Mouse (Mus musculus) intestine, postnatal 0 days (tissue): Measurements from ENCODE around the gene Myo9a. TPM values are rescaled to one million over a fixed set of nuclear protein-coding genes. Genes with fewer than 3 reads are reported as not detected.

Experiments
- ATAC-seq: fragments of 200-750 bp; cut with Nextera tagmentation; 2 replicates; pipeline ENCODE4 v1.8.0; 2017; ENCODE audit warnings: mild to moderate bottlenecking, moderate TSS enrichment, moderate library complexity
- H3K27ac ChIP-seq: fragments of 300-500 bp; sonication (generic); 2 replicates; pipeline ENCODE4 v1.5.1; 2014; ENCODE audit warnings: mild to moderate bottlenecking, low read depth, low read length, moderate library complexity
- H3K27me3 ChIP-seq: fragments of 300-500 bp; sonication (generic); replicated peaks from 2 replicates; pipeline ENCODE4 v1.6.1; 2014; ENCODE audit warnings: low read length, mixed read lengths; ENCODE audit not compliant: control insufficient read depth, insufficient read depth
- H3K36me3 ChIP-seq: fragments of 300-500 bp; sonication (generic); 2 replicates; pipeline ENCODE4 v1.6.1; 2014; ENCODE audit warnings: mild to moderate bottlenecking, moderate library complexity; ENCODE audit not compliant: control insufficient read depth, insufficient read depth
- H3K4me1 ChIP-seq: fragments of 300-500 bp; sonication (generic); replicated peaks from 2 replicates; pipeline ENCODE4 v1.6.1; 2014; ENCODE audit warnings: antibody characterized with exemption, low read length, mixed read lengths; ENCODE audit not compliant: control insufficient read depth, insufficient read depth
- H3K4me2 ChIP-seq: fragments of 300-500 bp; sonication (generic); replicated peaks from 2 replicates; pipeline ENCODE4 v1.6.1; 2014; ENCODE audit warnings: low read depth, mild to moderate bottlenecking, moderate library complexity
- H3K4me3 ChIP-seq: fragments of 300-500 bp; sonication (generic); 2 replicates; pipeline ENCODE4 v1.5.1; 2014; ENCODE audit warnings: low read depth, low read length
- H3K9ac ChIP-seq: fragments of 300-500 bp; sonication (generic); 2 replicates; pipeline ENCODE4 v1.6.1; 2014; ENCODE audit warnings: mild to moderate bottlenecking, low read depth, low read length
- H3K9me3 ChIP-seq: fragments of 300-500 bp; sonication (generic); 2 replicates; pipeline ENCODE4 v1.6.1; 2016; ENCODE audit warnings: mixed run types; ENCODE audit not compliant: control insufficient read depth
- CTCF ChIP-seq: sonication (generic); IDR thresholded peaks from 2 replicates; pipeline ENCODE4 v1.5.1; 2016; ENCODE audit warnings: low read depth, mild to moderate bottlenecking, control low read depth, antibody characterized with exemption, moderate library complexity
- WGBS: fragments of 180-500 bp; shearing (Covaris S2); extraction: QIAGEN DNeasy Blood & Tissue Kit; methylation state at CpG from one replicate; pipeline ENCODE4 v1.1.7; 2014; 5-methylcytosine and 5-hydroxymethylcytosine counted together
- polyA plus RNA-seq: library from polyadenylated mRNA; unstranded; fragments of >200 nt; fragmentation: Nextera tagmentation; extraction: Ambion mirVana; gene quantifications from 2 replicates; pipeline ENCODE4 v1.2.1, GENCODE M21; 2015

The Myo9a gene
- polyA plus RNA-seq, 1 experiment from 2014 or later = 12.2 TPM

DNA sequence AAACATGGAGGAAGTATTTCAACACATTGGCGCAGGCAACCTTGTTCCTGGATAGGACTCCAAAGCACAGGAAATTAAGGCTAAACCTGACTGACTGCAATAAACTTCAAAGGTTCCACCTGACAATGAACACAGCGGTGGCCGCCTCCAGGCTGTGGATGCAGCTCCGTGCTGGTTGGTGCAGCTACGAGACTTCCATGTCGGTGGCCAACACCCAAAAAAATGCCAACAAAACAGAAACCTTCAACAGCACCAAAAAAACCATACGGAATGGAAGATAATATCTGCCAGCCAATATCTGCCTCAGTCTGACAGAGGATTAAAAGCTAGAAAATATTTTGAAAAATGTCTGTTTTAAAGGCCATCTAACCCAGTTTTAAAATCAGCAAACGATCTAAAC is 187.8 kb downstream of the Myo9a start:
- WGBS = 43% methylated on average over 8 of the region's 8 CpGs
- H3K9ac ChIP-seq = no peak overlapping the region
- no peak for ATAC-seq
- no peaks in the 10 kb centered on the region for H3K27me3 ChIP-seq
- H3K27ac ChIP-seq = no peak overlapping the region
- no peaks in the 10 kb centered on the region for H3K9me3 ChIP-seq
- H3K4me3 ChIP-seq = peak overlapping the region; percentile 41; the same call in 1 of the 2 replicates
- 0 out of 2 replicates have a peak, but pooled peaks cover 1% of the 10 kb centered on the region for H3K4me1 ChIP-seq
- no peak for TF ChIP-seq CTCF
- H3K36me3 ChIP-seq = 0 out of 2 replicates have a peak, but pooled peaks cover 3% of the 10 kb centered on the region
- H3K4me2 ChIP-seq = peak overlapping the region; percentile 66

- H3K4me3 ChIP-seq = peak overlapping the region; percentile 41
- no peak for ATAC-seq
- no peak overlapping the region for H3K27ac ChIP-seq
- no peak for TF ChIP-seq CTCF
- 0 out of 2 replicates have a peak, but pooled peaks cover 5% of the 10 kb centered on the region for H3K4me1 ChIP-seq
- no peaks in the 10 kb centered on the region for H3K27me3 ChIP-seq
- WGBS = 39% methylated on average over 2 of the region's 2 CpGs
- H3K36me3 ChIP-seq = 0 out of 2 replicates have a peak, but pooled peaks cover 3% of the 10 kb centered on the region
- no peaks in the 10 kb centered on the region for H3K9me3 ChIP-seq
- peak overlapping the region; percentile 66 for H3K4me2 ChIP-seq
- H3K9ac ChIP-seq = peak overlapping the region; percentile 40
Measured at GRCm38 (mm10) chr9:59939691-59940090, 189.0 kb downstream of the Myo9a start.

DNA sequence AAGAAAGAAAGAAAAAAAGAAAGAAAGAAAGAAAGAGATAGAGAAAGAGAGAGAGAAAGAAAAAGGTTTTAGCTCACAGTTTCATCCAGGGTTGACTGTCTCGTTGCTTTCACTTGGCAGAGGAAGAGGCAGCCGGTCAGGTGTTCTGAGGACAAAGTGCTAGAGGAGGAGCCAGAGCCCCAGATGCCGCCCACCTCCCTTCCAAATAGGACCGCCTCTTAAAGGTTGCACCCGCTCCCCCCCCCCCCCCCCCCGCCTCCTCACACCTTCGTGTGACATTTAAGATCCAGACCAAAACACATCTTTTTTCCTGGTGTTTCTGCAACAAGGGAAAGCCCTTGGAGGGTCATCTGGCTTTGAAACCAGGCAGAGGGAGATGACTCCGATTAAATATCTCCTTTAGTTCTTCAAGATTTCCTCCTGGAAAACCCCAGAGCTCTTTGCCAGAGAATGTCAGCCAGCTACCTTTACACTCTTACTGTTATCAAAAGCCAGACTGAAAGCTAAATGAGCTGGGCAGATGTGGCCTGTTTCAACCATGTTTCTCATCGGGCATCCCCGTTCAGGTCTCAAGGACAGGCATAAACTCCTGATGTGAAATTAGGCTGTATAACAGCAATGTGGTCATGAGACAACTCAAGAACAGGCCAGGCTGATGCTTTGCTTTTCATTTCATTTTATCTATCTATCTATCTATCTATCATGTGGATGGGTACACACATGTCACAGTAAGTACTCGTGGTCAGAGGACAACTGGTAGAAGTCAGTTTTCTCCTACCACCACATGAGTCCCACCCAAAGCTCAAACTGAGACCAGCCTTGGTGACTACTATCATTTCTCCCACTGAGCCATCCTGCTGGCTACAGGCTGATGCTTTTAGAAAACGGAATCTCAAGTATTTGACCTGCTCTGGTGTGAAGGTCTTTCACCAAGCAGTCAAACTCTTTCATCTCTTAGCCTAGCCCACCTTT is 190.5 kb downstream of the Myo9a start:
- peak overlapping the region; percentile 41 for H3K4me3 ChIP-seq
- no peaks in the 10 kb centered on the region for H3K36me3 ChIP-seq
- peak overlapping the region; percentile 28; the same call in 1 of the 2 replicates for H3K27ac ChIP-seq
- peak; percentile 49; the same call in 1 of the 2 replicates for ATAC-seq
- no peak for TF ChIP-seq CTCF
- WGBS = 43% methylated on average over 12 of the region's 12 CpGs
- H3K4me2 ChIP-seq = peak overlapping the region; percentile 66
- no peak overlapping the region for H3K9ac ChIP-seq
- H3K27me3 ChIP-seq = no peaks in the 10 kb centered on the region
- 0 out of 2 replicates have a peak, but pooled peaks cover 8% of the 10 kb centered on the region for H3K4me1 ChIP-seq
- no peaks in the 10 kb centered on the region for H3K9me3 ChIP-seq

GRCm38 (mm10) chr9:59941885-59942350 is 191.2 kb downstream of the Myo9a start:
- no peak for TF ChIP-seq CTCF
- ATAC-seq = no peak
- Histone ChIP-seq H3K4me3 (no peak overlapping the region), H3K27me3 (no peaks in the 10 kb centered on the region), H3K36me3 (no peaks in the 10 kb centered on the region), H3K27ac (no peak overlapping the region), H3K4me1 (0 out of 2 replicates have a peak, but pooled peaks cover 8% of the 10 kb centered on the region), H3K9ac (no peak overlapping the region), H3K4me2 (peak overlapping the region; percentile 66; the same call in 1 of the 2 replicates), H3K9me3 (no peaks in the 10 kb centered on the region)
- WGBS = 42% methylated on average over 9 of the region's 9 CpGs

DNA sequence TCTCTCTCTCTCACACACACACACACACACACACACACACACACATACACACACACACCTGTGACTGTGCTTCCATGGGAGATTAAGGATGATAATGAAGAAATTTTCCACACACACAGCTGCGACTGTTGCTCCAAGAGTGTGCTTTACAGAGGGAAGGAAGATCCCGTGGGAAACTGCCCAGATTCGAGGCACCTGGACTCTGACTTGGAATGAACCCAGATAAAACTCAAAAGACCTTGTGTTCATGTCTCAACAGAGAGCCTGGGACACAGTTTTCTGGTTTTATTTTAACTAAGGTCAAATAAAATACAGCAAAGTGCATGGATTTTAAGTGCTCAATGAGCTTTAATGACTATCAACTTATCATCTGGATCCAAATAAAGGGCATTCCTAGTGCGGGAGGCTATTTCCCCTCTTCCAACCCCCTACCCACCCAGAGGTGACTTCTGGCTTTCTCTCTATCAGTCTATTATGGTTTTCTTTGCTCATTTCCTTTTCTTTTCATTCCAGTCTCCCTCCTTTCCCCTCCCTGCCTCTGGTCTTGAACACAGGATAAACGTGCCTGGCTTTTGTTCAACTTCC is 191.9 kb downstream of the Myo9a start:
- ATAC-seq = no peak
- WGBS = 15% methylated on average over 5 of the region's 5 CpGs
- H3K9me3 ChIP-seq = no peaks in the 10 kb centered on the region
- H3K27me3 ChIP-seq = no peaks in the 10 kb centered on the region
- H3K4me1 ChIP-seq = 0 out of 2 replicates have a peak, but pooled peaks cover 8% of the 10 kb centered on the region
- no peak overlapping the region for H3K4me3 ChIP-seq
- no peak overlapping the region for H3K4me2 ChIP-seq
- TF ChIP-seq CTCF = no peak
- H3K36me3 ChIP-seq = no peaks in the 10 kb centered on the region
- no peak overlapping the region for H3K9ac ChIP-seq
- H3K27ac ChIP-seq = no peak overlapping the region

GRCm38 (mm10) chr9:59943826-59944225 is 193.1 kb downstream of the Myo9a start:
- Histone ChIP-seq H3K4me3 (no peak overlapping the region), H3K9me3 (no peaks in the 10 kb centered on the region), H3K9ac (no peak overlapping the region), H3K36me3 (no peaks in the 10 kb centered on the region), H3K27ac (no peak overlapping the region), H3K27me3 (no peaks in the 10 kb centered on the region), H3K4me1 (0 out of 2 replicates have a peak, but pooled peaks cover 8% of the 10 kb centered on the region), H3K4me2 (no peak overlapping the region)
- no peak for ATAC-seq
- TF ChIP-seq CTCF = no peak
- 86% methylated on average over 6 of the region's 6 CpGs for WGBS
